Mouse (Mus musculus): ENCODE results near the gene Enpp5.
A peak's percentile ranks its signal among the peaks of the same experiment; 100 is the strongest.

The Enpp5 gene

GRCm38 (mm10) chr17:44100486-44100885, 21.9 kb downstream of the Enpp5 start:
- no peak for DNase-seq

- no peak for DNase-seq
Measured at GRCm38 (mm10) chr17:44100906-44101305, 22.3 kb downstream of the Enpp5 start.

DNA sequence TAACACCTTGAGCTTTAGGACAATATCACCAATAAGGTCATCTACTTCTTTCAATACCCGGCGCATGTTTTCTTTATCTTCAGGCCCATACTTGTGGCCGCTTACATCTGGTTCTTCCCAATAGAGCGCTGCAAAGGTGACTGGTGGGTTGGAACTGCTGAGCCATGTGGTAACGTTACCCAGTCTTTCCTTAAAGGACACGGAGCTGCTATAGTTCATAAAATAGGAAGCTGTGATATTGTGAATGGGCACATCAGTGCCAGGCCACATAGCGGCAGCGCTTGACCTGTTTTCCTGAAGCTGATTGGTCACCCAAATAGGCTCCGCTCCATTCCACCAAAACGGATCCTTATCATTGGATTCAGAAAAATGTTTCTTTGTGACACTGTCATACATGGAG, 23.3 kb downstream of the Enpp5 start:
- no peak for DNase-seq

DNA sequence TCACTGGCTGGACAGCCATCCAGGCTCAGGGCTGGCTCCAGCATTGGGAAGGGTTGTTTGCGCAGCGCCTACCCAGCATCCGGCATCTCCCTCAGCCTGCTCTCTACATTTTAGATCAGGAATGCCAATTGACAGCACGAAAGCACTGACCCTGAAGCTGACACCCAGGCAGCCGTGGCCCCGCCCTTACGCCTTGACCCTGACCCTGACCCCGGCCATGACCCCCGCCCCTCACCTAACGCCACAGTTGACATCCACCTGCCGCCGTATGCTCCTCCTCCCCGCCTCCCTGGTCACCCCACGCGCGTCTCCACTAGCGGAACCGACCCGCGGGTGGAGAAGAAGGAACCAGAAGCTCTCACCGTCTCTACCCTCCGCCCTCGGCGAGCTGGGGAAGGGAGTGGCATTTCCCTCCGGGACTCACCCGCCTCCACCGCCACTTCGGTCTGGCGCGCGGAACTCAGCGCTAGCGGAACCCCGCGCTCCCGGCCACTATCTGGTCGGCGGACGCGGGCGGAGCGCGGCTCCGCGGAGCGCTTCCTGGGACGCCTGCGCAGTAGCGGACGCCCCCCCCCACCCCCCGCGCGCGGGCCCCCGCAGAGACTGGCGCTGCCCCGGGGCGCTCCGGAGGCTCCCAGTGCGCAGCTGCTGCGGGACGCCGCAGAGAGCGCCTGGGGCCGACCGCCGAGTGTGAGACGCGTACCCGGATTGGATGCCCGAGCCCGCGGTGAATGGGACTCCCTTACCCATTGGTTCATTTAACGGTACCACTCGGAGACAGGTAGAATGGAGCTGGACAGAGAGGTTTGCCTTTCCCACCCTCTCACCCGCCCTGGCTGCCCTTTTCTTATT, 26.9 kb downstream of the Enpp5 start, which contains the start of gene Enpp4:
Gene Enpp4, minus strand, starts transcription at position 523 of the 852 bp plus-strand sequence.
- peak; percentile 84 for DNase-seq

DNA sequence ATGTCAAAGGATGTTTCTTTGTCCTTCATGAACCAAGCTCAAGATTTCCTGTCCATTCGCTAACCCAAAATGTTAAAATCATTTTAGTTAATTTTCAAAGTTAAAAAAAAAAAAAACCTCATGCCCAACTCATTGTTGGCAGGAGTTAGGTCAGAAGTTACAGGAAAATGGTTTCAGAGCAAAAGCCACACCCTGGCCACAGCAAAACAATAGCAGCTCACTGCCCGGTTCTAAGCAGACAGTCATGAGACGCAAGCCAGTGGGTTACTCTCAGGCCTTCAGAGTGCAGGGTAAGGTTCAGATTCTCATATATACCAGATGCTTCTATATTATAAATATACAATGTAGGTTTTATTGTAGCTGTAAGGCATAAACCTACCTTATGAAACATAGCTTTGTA, 29.7 kb downstream of the Enpp5 start:
- DNase-seq = no peak

DNA sequence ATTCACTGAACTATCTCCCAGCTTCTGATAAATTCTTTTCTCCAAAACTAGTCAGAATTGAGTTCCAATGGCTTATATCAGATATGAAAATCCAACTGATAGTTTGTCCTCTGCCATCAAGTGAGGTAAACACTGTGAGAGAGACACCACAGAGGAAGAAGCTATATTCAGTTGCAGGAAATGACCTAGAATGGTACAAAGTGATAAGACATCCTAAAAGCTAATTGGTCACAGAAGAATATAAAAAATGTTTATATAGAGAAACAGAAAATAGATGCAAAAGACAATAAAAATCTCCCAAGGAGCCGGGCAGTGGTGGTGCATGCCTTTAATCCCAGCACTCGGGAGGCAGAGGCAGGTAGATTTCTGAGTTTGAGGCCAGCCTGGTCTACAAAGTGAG, 38.0 kb downstream of the Enpp5 start:
- no peak for DNase-seq

DNA sequence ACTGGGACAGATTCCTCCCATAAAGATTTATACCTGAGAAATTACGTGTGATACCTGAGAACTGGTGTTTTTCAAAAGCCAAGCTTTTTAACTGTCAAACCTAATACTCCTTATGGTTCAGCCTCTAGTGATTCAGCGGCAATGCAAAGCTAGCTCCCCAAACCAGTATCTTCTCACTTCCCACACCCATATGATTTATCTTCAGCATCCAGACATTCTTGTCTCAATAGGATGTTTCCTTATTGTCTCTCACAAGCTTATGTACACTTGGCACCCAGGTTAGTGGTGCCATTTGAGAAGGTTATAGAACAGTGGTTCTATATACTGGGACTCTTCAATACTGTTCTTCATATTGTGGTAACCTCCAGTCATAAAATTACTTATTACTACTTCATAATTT, 39.1 kb downstream of the Enpp5 start:
- DNase-seq = no peak

- no peak for DNase-seq
Measured at GRCm38 (mm10) chr17:44118231-44118630, 39.6 kb downstream of the Enpp5 start.

DNA sequence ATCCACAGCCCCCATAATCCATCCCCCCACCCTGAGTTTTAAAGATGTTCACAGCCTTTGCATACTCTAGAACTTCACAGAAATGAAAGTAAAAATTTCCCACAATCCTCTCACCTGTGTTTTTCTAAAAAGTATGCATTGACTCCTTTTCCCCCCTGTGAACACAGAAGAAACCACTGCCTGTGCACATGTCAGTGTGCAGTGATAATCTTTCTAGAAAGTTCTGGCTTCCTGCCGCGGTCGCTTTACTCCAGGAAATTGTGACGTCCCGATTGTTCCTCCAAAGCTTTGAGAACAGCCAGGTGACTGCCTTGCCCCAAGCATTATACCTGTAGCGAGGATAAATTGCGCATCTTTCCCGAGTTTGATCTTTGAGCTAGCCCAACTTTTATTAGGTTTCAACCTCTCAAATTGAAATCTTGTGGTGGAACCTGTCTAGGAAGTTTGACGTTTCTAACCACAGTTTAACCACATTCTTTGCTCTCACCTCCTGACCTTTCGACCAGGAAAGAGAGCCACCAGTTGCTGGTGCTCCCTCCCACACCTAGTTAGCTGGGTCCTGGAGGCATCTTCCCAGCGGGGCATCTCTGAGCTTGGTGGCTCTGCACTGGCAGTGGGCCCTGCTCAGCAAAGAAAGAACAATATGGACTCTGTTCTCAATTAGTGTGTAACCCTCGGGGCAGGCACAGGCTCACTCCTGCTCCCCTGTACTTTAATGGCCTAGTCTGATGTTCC, 42.9 kb downstream of the Enpp5 start:
- no peak for DNase-seq

GRCm38 (mm10) chr17:44129092-44129750, 50.6 kb downstream of the Enpp5 start:
- DNase-seq = no peak

DNA sequence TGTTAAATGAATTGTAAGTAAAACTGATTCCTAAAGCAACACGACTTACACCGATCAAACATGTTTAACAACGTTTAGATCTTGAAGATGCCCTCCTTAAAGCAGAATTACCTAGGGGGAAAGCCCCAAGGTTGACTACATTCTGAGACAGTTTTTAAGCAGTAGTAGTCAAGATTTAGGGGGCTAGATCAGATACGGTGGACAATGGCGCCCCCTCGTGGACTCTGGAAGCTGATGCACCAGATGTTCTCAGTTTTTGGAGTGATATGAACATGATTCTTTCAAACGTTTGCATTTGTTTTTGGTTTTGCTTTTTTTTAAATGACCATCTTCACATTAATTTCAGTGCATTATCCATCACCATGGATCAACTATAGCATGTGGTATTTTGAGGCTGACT, 51.8 kb downstream of the Enpp5 start:
- peak; percentile 49 for DNase-seq

GRCm38 (mm10) chr17:44134106-44134505, 55.5 kb downstream of the Enpp5 start:
- no peak for DNase-seq

- no peak for DNase-seq
Measured at GRCm38 (mm10) chr17:44134545-44134944, 55.9 kb downstream of the Enpp5 start.

DNA sequence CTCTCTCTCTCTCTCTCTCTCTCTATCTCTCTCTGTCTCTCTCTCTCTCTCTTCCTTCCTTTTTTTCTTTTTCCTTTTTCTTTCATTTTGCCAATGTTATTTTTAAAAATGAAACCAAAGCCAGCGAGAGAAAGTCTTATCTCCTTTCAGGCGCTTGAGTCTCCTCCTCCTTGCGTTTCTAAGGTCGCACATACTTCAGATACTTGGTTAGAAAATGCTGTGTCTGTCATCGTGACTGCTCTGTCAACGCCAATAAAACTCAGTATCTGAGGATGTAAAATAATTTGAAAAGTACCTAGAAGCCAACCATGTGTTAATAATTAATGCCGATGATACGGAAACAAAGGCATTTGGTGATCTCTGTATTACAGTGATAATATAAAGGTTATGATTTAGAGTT, 57.4 kb downstream of the Enpp5 start:
- DNase-seq = no peak
